Mouse (Mus musculus): ENCODE measurements around the gene Snx29. TPM values are rescaled to one million over a fixed set of nuclear protein-coding genes. Genes with fewer than 3 reads are reported as not detected.

Gene Snx29
- polyA plus RNA-seq, 1 experiment from 2014 or later, result 14.2 TPM

- Histone ChIP-seq H3K36me3 (no peaks in the 10 kb centered on the region), H3K9ac (no peak overlapping the region), H3K4me3 (replicated peaks) (no peak overlapping the region), H3K27me3 (no peaks in the 10 kb centered on the region), H3K27ac (replicated peaks) (no peak overlapping the region), H3K4me2 (replicated peaks) (no peak overlapping the region), H3K4me1 (peaks cover 15% of the 10 kb centered on the region), H3K9me3 (replicated peaks) (no peaks in the 10 kb centered on the region)
- WGBS, result 53% methylated on average over 5 of the region's 5 CpGs
- ATAC-seq (ENCODE audit: insufficient number of reproducible peaks, low FRiP score, low TSS enrichment, low read depth), result no peak
These were observed 63.1 kb downstream of the Snx29 start for GRCm38 (mm10) chr16:11385798-11386197.

GRCm38 (mm10) chr16:11386221-11386620 is 63.5 kb downstream of the Snx29 start:
- Histone ChIP-seq H3K27me3 (no peaks in the 10 kb centered on the region), H3K9me3 (replicated peaks) (no peaks in the 10 kb centered on the region), H3K9ac (no peak overlapping the region), H3K4me1 (peaks cover 15% of the 10 kb centered on the region), H3K27ac (replicated peaks) (no peak overlapping the region), H3K4me2 (replicated peaks) (no peak overlapping the region), H3K4me3 (replicated peaks) (no peak overlapping the region), H3K36me3 (no peaks in the 10 kb centered on the region)
- ATAC-seq (ENCODE audit: insufficient number of reproducible peaks, low FRiP score, low TSS enrichment, low read depth), result no peak

GRCm38 (mm10) chr16:11388085-11388484 is 65.4 kb downstream of the Snx29 start:
- WGBS, result 57% methylated on average over 2 of the region's 2 CpGs
- no peaks in the 10 kb centered on the region for H3K36me3 ChIP-seq
- no peak for ATAC-seq (ENCODE audit: insufficient number of reproducible peaks, low FRiP score, low TSS enrichment, low read depth)

GRCm38 (mm10) chr16:11389324-11389723 is 66.6 kb downstream of the Snx29 start:
- Histone ChIP-seq H3K9ac (no peak overlapping the region), H3K9me3 (replicated peaks) (no peaks in the 10 kb centered on the region), H3K36me3 (no peaks in the 10 kb centered on the region), H3K4me3 (replicated peaks) (no peak overlapping the region), H3K4me1 (peaks cover 14% of the 10 kb centered on the region), H3K4me2 (replicated peaks) (no peak overlapping the region), H3K27ac (replicated peaks) (no peak overlapping the region), H3K27me3 (no peaks in the 10 kb centered on the region)
- 30% methylated on average over 2 of the region's 2 CpGs for WGBS
- no peak for ATAC-seq (ENCODE audit: insufficient number of reproducible peaks, low FRiP score, low TSS enrichment, low read depth)

More at GRCm38 (mm10) chr16:11388085-11388484, 65.4 kb downstream of the Snx29 start:
- H3K27me3 ChIP-seq, result no peaks in the 10 kb centered on the region
- H3K9ac ChIP-seq, result no peak overlapping the region
- no peaks in the 10 kb centered on the region for H3K9me3 ChIP-seq (replicated peaks)
- peaks cover 15% of the 10 kb centered on the region for H3K4me1 ChIP-seq
- no peak overlapping the region for H3K27ac ChIP-seq (replicated peaks)
- H3K4me2 ChIP-seq (replicated peaks), result no peak overlapping the region
- no peak overlapping the region for H3K4me3 ChIP-seq (replicated peaks)

GRCm38 (mm10) chr16:11396570-11396969 is 73.9 kb downstream of the Snx29 start:
- H3K4me1 ChIP-seq, result no peaks in the 10 kb centered on the region
- H3K4me3 ChIP-seq (replicated peaks), result no peak overlapping the region
- WGBS, result 64% methylated on average over 2 of the region's 2 CpGs
- no peak overlapping the region for H3K9ac ChIP-seq
- H3K27ac ChIP-seq (replicated peaks), result no peak overlapping the region
- H3K9me3 ChIP-seq (replicated peaks), result no peaks in the 10 kb centered on the region
- H3K4me2 ChIP-seq (replicated peaks), result no peak overlapping the region
- ATAC-seq (ENCODE audit: insufficient number of reproducible peaks, low FRiP score, low TSS enrichment, low read depth), result no peak
- no peaks in the 10 kb centered on the region for H3K27me3 ChIP-seq
- peaks cover 11% of the 10 kb centered on the region; the same call in 1 of the 2 replicates for H3K36me3 ChIP-seq

GRCm38 (mm10) chr16:11399386-11399785 is 76.7 kb downstream of the Snx29 start:
- Histone ChIP-seq H3K27me3 (no peaks in the 10 kb centered on the region), H3K4me1 (no peaks in the 10 kb centered on the region), H3K4me2 (replicated peaks) (no peak overlapping the region), H3K27ac (replicated peaks) (no peak overlapping the region), H3K9ac (no peak overlapping the region), H3K4me3 (replicated peaks) (no peak overlapping the region), H3K36me3 (peaks cover 16% of the 10 kb centered on the region), H3K9me3 (replicated peaks) (no peaks in the 10 kb centered on the region)
- 87% methylated on average over 4 of the region's 4 CpGs for WGBS
- ATAC-seq (ENCODE audit: insufficient number of reproducible peaks, low FRiP score, low TSS enrichment, low read depth), result no peak

- H3K36me3 ChIP-seq, result peaks cover 17% of the 10 kb centered on the region
- no peaks in the 10 kb centered on the region for H3K27me3 ChIP-seq
- H3K9ac ChIP-seq, result no peak overlapping the region
- H3K4me1 ChIP-seq, result no peaks in the 10 kb centered on the region
- no peaks in the 10 kb centered on the region for H3K9me3 ChIP-seq (replicated peaks)
- H3K27ac ChIP-seq (replicated peaks), result no peak overlapping the region
- no peak overlapping the region for H3K4me2 ChIP-seq (replicated peaks)
- no peak overlapping the region for H3K4me3 ChIP-seq (replicated peaks)
- ATAC-seq (ENCODE audit: insufficient number of reproducible peaks, low FRiP score, low TSS enrichment, low read depth), result no peak
- WGBS, result 88% methylated on average over 6 of the region's 6 CpGs
These were observed 77.3 kb downstream of the Snx29 start for GRCm38 (mm10) chr16:11399845-11400565.

- WGBS, result 74% methylated on average over 7 of the region's 7 CpGs
- no peak overlapping the region for H3K27ac ChIP-seq (replicated peaks)
- ATAC-seq (ENCODE audit: insufficient number of reproducible peaks, low FRiP score, low TSS enrichment, low read depth), result no peak
- no peaks in the 10 kb centered on the region for H3K9me3 ChIP-seq (replicated peaks)
- H3K4me1 ChIP-seq, result no peaks in the 10 kb centered on the region
- H3K9ac ChIP-seq, result no peak overlapping the region
- peaks cover 17% of the 10 kb centered on the region for H3K36me3 ChIP-seq
- no peak overlapping the region for H3K4me3 ChIP-seq (replicated peaks)
- no peak overlapping the region for H3K4me2 ChIP-seq (replicated peaks)
- H3K27me3 ChIP-seq, result no peaks in the 10 kb centered on the region
These were observed 78.2 kb downstream of the Snx29 start for GRCm38 (mm10) chr16:11400936-11401335.

GRCm38 (mm10) chr16:11405193-11405592 is 82.5 kb downstream of the Snx29 start:
- 75% methylated on average over 3 of the region's 3 CpGs for WGBS
- no peak overlapping the region for H3K9ac ChIP-seq
- H3K4me1 ChIP-seq, result no peaks in the 10 kb centered on the region
- ATAC-seq (ENCODE audit: insufficient number of reproducible peaks, low FRiP score, low TSS enrichment, low read depth), result no peak
- H3K9me3 ChIP-seq (replicated peaks), result no peaks in the 10 kb centered on the region
- peaks cover 9% of the 10 kb centered on the region for H3K36me3 ChIP-seq
- H3K27me3 ChIP-seq, result no peaks in the 10 kb centered on the region
- no peak overlapping the region for H3K27ac ChIP-seq (replicated peaks)
- H3K4me2 ChIP-seq (replicated peaks), result no peak overlapping the region
- H3K4me3 ChIP-seq (replicated peaks), result no peak overlapping the region

- WGBS, result 69% methylated on average over 5 of the region's 5 CpGs
These were observed 83.5 kb downstream of the Snx29 start for GRCm38 (mm10) chr16:11406201-11406600.

GRCm38 (mm10) chr16:11406622-11407021 is 83.9 kb downstream of the Snx29 start:
- WGBS, result 84% methylated on average over 9 of the region's 9 CpGs
- ATAC-seq (ENCODE audit: insufficient number of reproducible peaks, low FRiP score, low TSS enrichment, low read depth), result no peak
- no peak overlapping the region for H3K27ac ChIP-seq (replicated peaks)
- no peak overlapping the region for H3K4me2 ChIP-seq (replicated peaks)
- H3K27me3 ChIP-seq, result no peaks in the 10 kb centered on the region
- H3K36me3 ChIP-seq, result peaks cover 6% of the 10 kb centered on the region
- H3K9ac ChIP-seq, result no peak overlapping the region
- H3K4me3 ChIP-seq (replicated peaks), result no peak overlapping the region
- H3K9me3 ChIP-seq (replicated peaks), result no peaks in the 10 kb centered on the region
- no peaks in the 10 kb centered on the region for H3K4me1 ChIP-seq

More at GRCm38 (mm10) chr16:11406201-11406600, 83.5 kb downstream of the Snx29 start:
- peaks cover 6% of the 10 kb centered on the region for H3K36me3 ChIP-seq
- no peak overlapping the region for H3K9ac ChIP-seq
- no peaks in the 10 kb centered on the region for H3K9me3 ChIP-seq (replicated peaks)
- no peaks in the 10 kb centered on the region for H3K4me1 ChIP-seq
- no peak overlapping the region for H3K27ac ChIP-seq (replicated peaks)
- no peak overlapping the region for H3K4me3 ChIP-seq (replicated peaks)
- H3K4me2 ChIP-seq (replicated peaks), result no peak overlapping the region
- H3K27me3 ChIP-seq, result no peaks in the 10 kb centered on the region
- ATAC-seq (ENCODE audit: insufficient number of reproducible peaks, low FRiP score, low TSS enrichment, low read depth), result no peak
